Mouse (Mus musculus): Measurements from ENCODE around the gene Tmem43.

Tmem43 gene

GRCm38 (mm10) chr6:91489872-91490271 is 16.4 kb downstream of the Tmem43 start:
- no peak for DNase-seq (ENCODE audit: low spot score in 2 of 2)

GRCm38 (mm10) chr6:91491004-91491403 is 17.5 kb downstream of the Tmem43 start:
- DNase-seq (ENCODE audit: low spot score in 2 of 2): no peak

- no peak for DNase-seq (ENCODE audit: low spot score in 2 of 2)
Observed at GRCm38 (mm10) chr6:91493053-91493452, 19.6 kb downstream of the Tmem43 start.

- no peak for DNase-seq (ENCODE audit: low spot score in 2 of 2)
Observed at GRCm38 (mm10) chr6:91494526-91494925, 21.0 kb downstream of the Tmem43 start.

- DNase-seq (ENCODE audit: low spot score in 2 of 2): no peak
Observed at GRCm38 (mm10) chr6:91503302-91503701, 29.8 kb downstream of the Tmem43 start.

- no peak for DNase-seq (ENCODE audit: low spot score in 2 of 2)
Observed at GRCm38 (mm10) chr6:91506036-91506435, 32.5 kb downstream of the Tmem43 start.

- no peak for DNase-seq (ENCODE audit: low spot score in 2 of 2)
Observed at GRCm38 (mm10) chr6:91508041-91508440, 34.5 kb downstream of the Tmem43 start.

GRCm38 (mm10) chr6:91509326-91509725 is 35.8 kb downstream of the Tmem43 start:
- DNase-seq (ENCODE audit: low spot score in 2 of 2): peak; percentile 62 to 88

GRCm38 (mm10) chr6:91510211-91510610 is 36.7 kb downstream of the Tmem43 start:
- DNase-seq (ENCODE audit: low spot score in 2 of 2): no peak

- DNase-seq (ENCODE audit: low spot score in 2 of 2): no peak
Observed at GRCm38 (mm10) chr6:91514135-91514534, 40.6 kb downstream of the Tmem43 start.

- no peak for DNase-seq (ENCODE audit: low spot score in 2 of 2)
Observed at GRCm38 (mm10) chr6:91514737-91515362, 41.3 kb downstream of the Tmem43 start.

- DNase-seq (ENCODE audit: low spot score in 2 of 2): peak; percentile 98 to 99
Observed at GRCm38 (mm10) chr6:91515545-91516449, 42.3 kb downstream of the Tmem43 start, which contains the start of the genes Xpc and Lsm3. Gene Xpc, minus strand, starts transcription at chr6:91515888. Gene Lsm3, plus strand, starts transcription at chr6:91515928.

GRCm38 (mm10) chr6:91518454-91519020 is 45.0 kb downstream of the Tmem43 start:
- no peak for DNase-seq (ENCODE audit: low spot score in 2 of 2)

- DNase-seq (ENCODE audit: low spot score in 2 of 2): no peak
Observed at GRCm38 (mm10) chr6:91522816-91523215, 49.3 kb downstream of the Tmem43 start.

- no peak for DNase-seq (ENCODE audit: low spot score in 2 of 2)
Observed at GRCm38 (mm10) chr6:91525544-91525943, 52.0 kb downstream of the Tmem43 start.

GRCm38 (mm10) chr6:91527227-91527860 is 53.8 kb downstream of the Tmem43 start:
- DNase-seq (ENCODE audit: low spot score in 2 of 2): no peak

GRCm38 (mm10) chr6:91528265-91528664 is 54.8 kb downstream of the Tmem43 start:
- no peak for DNase-seq (ENCODE audit: low spot score in 2 of 2)

GRCm38 (mm10) chr6:91530673-91531072 is 57.2 kb downstream of the Tmem43 start:
- DNase-seq (ENCODE audit: low spot score in 2 of 2): no peak

GRCm38 (mm10) chr6:91531276-91531675 is 57.8 kb downstream of the Tmem43 start:
- no peak for DNase-seq (ENCODE audit: low spot score in 2 of 2)

GRCm38 (mm10) chr6:91532661-91533060 is 59.2 kb downstream of the Tmem43 start:
- no peak for DNase-seq (ENCODE audit: low spot score in 2 of 2)

- no peak for DNase-seq (ENCODE audit: low spot score in 2 of 2)
Observed at GRCm38 (mm10) chr6:91533359-91533758, 59.9 kb downstream of the Tmem43 start.

GRCm38 (mm10) chr6:91533771-91534170 is 60.3 kb downstream of the Tmem43 start:
- DNase-seq (ENCODE audit: low spot score in 2 of 2): no peak

All from spleen, postnatal 10 days (tissue).